Mouse (Mus musculus) heart, postnatal 36 days (tissue): ENCODE results near the gene Vav2. TPM values are rescaled to one million over a fixed set of nuclear protein-coding genes. Genes with fewer than 3 reads are reported as not detected.

ENCODE experiments used
- DNase-seq, 2 experiments: peaks; one replicate each; pipeline ENCODE4 v3.0.0; 2021 to 2022
- intact Hi-C: fragments of 180-260 bp; cut with DNase I; formaldehyde crosslinking; loops from one replicate; pipeline ENCODE4 v1.15.1; 2025
- total RNA-seq, 2 experiments: library from RNA; stranded (reverse); gene quantifications; 2 replicates each; pipeline ENCODE4 v1.2.3; 2021

Gene Vav2
- total RNA-seq, 2 experiments from 2014 or later: 14.0 to 14.4 TPM

DNA sequence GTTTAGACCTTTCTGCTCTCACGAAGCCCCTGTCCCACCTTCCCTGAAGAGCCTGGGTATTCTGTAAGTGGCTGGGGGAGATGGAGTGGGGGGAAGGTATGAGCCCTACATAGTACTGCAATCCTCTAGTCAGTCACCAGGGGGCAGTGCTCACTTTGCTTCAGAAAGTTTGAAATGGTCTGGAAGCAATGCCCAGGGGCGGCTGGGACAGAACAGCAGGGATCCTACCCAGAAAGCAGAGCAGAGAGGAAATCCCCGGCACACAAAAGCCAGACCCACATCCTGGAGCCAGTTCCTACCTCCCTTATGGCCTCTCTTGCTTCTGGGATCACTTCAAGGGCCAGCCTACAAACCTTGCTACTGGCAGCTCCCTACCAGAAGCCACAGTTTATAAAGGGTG, 137.8 kb downstream of the Vav2 start:
- intact Hi-C loops: loop anchor here (1.0 to 10.0 kb wide), 2 partner anchors 139 to 476 kb away; no protein-coding TSS in a partner anchor
- DNase-seq: peak; percentile 81 to 86

DNA sequence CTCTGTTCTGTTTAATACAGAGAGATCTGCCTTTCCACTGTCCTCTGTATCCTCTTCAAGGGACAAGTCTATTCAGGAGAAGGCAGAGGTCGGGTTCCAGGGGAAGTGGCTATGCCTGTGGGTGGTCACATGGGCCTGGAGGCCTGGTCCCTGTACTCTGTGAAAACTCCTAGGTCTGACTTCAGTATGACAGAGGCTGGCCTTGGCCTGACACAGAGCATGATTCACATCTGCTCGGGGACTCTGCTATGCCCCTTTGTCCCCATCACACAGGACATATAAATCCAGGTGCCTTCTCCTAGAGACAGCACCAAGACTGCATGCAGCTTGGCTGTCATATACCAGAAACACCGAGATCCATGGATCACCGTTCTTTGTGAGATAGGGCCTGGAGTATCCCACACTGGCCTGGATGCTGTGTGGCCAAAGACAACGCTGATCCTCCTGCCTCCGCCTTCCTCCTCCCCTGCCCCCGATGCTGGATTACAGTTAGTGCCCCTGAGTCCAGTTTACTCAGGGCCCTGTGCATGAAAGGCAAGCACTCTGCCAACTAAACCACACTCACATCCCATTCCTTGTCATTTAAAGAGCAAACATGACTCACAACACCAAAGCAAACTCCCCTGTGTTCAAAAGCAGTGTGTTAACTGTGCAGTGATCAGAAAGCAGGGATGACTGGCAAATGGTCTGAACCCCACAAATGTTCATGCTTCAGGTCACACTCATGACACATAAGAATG, 139.7 kb downstream of the Vav2 start:
- DNase-seq: no peak
- intact Hi-C loops: loop anchor here (10.0 kb wide), 1 partner anchor 478 kb away; no protein-coding TSS in a partner anchor

DNA sequence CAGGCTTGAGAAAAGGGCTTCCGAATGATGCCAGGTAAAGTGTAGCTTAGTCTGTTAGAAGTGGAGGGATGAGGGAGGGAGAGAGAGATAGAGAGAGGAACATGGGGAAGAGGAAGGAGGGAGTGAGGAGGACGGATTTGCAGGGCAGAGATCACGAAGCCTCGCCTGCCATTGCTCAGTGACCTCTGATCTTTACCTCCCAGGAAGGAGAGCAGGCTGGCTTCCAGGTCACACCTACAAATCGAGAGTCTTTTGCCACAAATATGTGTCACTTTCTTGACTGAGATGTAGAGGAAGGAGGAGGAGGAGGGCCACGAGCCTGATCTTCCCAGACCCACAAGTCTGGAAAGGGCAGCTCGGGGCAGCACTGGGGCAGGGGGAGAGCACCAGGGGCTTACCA, 142.4 kb downstream of the Vav2 start:
- intact Hi-C loops: loop anchor here (5.0 to 10.0 kb wide), 2 partner anchors 248 to 480 kb away; no protein-coding TSS in a partner anchor
- DNase-seq: no peak

DNA sequence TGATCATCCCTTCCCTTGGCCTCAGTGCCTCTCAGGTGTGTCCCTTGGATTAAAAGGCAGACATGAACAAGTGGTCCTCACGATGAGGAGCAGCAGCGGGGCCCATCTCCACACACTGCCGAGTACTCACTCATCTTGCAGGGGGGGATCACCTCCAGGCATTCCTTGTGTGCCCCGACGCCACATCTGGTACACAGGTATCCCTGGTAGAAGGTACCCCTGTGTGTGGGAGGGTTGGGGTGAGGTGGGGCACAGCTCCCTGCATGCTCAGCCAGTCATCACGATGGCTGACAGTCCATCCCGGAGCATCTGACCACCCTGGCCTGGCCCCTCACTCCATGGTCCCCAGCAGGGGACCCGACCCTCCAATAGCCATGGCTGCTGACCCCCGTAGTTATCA, 145.1 kb downstream of the Vav2 start:
- intact Hi-C loops: loop anchor here (2.0 to 10.0 kb wide), 3 partner anchors 61 to 483 kb away; no protein-coding TSS in a partner anchor
- no peak for DNase-seq

DNA sequence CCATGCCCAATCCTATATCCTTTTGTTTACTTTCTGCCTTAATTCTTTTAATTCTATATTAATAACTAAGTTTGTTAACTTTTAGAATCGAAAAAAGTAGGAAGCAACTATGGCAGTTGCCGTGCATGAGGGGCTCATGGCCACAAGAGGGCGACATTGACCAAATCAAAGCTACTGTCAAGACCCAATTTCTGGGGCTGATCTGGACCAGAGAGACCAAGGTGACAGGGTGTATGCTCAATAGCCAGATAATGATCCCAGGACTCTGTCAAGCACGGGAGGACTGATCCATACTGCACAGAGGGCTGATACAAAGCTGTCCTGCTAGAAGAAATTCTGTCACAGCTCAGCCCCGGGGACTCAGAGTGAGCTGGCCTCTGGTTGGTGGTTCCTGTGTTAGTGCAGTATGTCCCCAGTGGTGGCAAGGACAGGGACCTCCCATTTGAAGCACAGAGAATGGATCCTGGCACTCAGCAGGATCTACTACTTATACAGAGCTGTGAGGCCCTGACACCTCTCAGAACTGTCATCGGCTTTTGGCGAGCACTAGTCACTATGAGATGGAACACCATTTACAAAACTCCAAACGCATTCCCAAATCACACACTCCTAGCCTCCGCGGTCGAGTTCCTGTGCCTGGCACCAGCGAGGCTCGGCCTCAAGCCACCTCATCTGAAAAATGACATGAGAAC, 145.8 kb downstream of the Vav2 start:
- intact Hi-C loops: loop anchor here (2.0 to 10.0 kb wide), 3 partner anchors 62 to 484 kb away; no protein-coding TSS in a partner anchor
- peak; percentile 72 to 78 for DNase-seq

DNA sequence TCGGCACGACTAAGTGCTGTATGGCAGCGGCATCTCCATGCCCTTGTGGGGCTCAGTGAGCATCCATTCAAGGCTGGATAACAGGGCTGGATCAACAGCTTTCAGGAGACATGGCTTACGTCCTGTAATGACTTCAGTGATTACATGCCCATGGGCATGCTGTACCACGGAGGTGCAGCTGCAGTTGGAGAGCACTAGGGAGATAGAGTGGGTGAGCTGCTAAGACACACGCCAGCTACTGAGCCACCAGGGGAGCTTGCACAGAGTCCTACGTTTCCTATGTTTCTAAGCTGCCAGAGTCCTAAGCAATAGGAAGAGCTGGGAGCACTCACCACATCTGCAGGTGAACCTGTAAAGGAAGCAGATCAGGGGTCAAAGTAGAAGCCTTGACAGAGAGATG, 148.0 kb downstream of the Vav2 start:
- DNase-seq: no peak
- intact Hi-C loops: no loop called here

DNA sequence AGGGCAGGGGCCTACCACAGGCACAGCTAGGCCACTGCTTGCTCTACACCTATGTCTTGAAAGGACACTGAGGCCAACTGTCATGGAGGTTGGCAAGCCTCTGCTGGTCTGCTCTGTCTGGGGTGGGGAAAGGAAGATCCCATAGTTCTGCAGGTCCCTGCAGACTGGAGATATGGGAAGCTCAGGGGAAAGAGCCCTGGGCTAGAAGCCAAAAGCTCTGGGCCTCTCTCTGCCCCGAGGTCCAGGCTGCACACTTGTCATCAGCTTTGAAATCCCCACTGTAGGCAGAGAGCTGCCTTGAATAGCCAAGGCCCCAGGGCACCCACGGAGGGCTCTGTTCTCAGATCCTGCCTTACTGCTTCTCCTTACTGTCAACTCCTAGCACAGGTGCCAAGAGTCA, 158.5 kb downstream of the Vav2 start:
- no peak for DNase-seq
- intact Hi-C loops: no loop called here

DNA sequence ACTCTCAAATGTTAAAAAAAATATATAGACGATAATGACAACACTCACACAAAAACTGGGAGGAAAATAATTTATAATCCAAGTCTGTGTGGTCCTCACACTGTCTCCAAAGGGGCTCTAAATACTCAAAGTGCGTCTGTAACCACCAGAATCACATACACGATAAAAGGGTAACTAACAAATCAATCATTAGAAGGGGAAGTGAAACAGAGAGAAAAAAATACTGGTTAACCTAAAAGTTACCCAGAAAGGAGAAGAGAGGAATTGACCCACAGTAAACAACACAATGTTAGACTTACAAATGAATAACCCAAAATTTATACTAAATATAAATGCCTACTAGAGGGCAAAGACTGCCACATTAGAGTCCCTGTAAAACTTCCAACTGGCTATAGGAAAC, 161.0 kb downstream of the Vav2 start:
- intact Hi-C loops: no loop called here
- DNase-seq: no peak

DNA sequence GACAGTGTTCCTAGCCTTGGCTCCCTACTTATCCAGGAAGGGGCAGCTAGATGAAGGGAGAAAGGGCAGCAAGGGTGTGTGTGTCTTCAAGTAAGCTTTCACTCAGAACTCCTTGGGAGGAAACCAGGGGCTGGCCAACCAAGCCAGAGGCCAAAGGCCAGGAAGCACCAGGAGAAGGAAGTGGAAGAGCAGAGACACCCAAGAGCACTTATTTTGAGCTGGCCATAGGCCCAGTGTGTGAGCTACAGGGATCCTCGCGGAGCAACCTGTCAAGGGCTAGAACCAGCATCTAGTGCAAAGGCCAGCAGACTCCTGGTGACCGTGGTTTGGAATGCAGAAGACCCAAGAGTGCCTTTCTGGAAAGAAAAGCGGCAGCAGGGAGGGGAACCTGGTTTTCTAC, 163.8 kb downstream of the Vav2 start:
- DNase-seq: no peak
- intact Hi-C loops: no loop called here

DNA sequence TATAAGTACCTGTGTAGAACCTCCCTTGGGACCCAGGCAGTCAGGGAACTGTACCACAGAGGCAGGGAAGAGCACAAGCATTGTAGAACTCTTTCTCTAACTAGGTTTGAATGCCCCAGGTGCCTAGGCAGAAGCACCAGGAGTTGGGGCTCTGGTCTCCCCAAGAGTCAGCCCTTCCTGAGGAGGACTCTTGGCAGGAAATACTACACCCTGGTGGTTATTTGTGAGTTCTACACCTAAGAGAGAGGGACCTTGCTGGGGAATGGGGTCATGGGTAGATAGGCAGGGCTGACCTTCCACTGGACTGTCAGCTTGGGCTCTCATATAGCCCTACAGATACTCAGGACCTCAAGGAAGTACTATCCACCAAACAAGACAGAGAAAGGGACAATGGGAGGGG, 175.4 kb downstream of the Vav2 start:
- DNase-seq: no peak
- intact Hi-C loops: no loop called here

DNA sequence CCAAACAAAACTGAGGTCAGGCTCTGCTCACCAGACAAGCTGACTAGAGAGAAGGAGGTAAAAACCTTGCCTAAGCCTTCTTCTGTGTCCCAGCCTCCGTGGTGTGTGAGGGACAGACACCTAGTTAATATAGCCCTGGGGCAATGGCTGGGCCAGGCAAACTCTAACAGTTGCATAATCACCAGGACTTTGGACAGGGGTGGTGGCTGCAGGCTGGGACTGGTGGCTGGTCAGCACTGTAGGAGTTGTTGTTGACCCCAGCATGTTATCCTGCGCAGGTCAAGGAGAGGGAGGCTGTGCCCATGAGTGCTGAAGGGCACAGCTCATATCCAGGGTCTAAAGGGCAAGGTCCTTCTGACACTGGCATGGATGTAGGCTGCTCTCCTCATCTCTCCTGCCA, 178.6 kb downstream of the Vav2 start, which contains the start of gene Sardh:
Sardh (minus strand) TSS at position 127 of the 400 bp plus-strand sequence.
- intact Hi-C loops: no loop called here
- no peak for DNase-seq

DNA sequence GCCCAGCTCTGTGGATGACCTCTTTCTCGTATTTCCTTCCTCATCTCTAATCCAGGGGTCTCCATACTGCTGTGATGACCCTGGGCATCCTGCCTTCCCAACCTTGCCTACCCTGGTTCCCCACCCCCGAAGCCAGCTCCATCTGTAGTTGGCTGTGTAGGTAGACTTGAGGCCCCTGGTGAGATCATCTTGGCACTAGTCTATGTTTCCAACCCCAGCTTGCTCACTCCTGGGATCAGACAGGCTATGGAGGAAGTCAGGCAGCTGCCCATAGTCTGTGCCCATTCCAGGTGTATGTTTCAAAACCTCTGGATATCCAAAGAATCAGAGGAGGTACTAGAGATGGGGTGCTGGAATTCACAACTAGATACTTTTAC, 179.4 kb downstream of the Vav2 start:
- intact Hi-C loops: no loop called here
- DNase-seq: no peak

DNA sequence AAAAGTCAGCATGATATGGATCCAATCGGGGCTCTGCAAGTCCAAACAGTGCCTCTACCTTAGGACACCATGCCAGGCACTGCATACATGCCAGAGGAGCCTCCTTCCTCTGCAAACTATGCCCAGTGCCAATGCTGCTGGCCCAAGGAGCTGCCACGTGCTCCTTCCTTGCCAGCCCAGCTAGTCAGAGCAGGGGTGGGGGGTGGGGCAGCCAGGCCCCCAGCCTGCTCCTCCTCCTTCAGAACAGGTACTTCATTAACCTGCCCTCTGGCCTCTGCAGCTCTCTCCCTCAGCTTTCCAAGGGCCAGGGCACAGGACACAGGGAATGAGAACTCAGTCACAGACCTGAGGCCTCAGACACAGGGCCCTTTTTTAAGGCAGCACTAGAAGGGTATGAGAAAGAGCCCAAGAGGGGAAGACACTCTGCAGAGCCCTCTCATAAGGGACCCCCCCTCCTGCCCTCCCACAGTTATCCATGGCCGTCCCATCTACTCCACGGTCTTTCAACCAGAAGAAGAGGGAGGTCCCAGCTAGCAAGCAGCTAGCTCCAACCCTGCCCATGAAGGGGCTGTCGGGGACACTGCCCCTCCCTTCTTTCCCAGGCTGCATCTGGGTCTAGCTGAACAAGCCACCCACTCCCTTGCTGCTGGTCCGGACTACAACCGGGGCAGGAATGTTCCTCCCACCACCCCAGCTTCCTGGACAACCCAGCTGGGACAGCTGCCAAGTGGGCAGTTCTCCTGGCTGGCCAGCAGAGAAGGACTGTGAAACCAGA, 179.9 kb downstream of the Vav2 start:
- intact Hi-C loops: no loop called here
- peak; percentile 86 to 87 for DNase-seq

DNA sequence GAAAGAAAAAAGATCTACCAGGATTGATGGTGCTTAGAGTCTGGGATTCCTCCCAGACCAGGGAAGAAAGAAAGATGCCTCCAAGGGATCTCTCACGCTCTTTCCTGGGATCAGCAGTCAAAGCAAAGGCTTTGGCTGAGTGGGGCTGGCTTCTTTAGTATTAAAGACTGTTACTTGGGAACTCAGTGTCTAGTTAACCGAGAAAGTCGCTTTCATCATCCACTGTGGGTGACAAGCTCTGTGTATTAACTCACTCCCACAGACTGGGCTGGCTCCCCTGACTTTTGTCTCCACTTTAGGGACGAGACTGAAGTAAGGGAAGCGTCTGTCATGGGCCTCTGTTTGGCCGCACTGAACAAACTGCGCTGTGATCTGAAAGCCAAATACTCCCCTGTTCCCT, 180.9 kb downstream of the Vav2 start:
- DNase-seq: no peak
- intact Hi-C loops: no loop called here

DNA sequence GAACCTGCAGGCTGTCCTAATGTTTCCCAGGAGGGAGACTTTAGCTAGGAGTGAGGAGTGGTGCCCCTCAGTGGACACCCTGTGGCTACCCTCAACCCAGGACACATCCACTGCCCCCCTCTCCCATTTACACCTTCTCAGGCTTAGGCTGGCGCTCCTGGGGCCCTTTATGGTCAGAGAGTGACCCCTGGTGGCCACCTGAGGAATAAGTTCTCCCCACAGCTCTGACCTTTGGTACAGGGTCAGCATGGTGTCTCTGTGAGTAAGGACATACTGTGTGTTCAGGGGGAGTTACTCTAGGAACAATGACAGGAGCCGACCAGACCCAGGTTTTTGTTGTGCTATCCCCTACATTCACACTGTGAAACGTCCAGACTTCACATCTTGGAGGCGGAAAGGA, 189.5 kb downstream of the Vav2 start:
- intact Hi-C loops: loop anchor here (1.0 to 10.0 kb wide), 6 partner anchors 111 to 593 kb away; partner anchors contain the start of genes Stkld1 and Surf4
- DNase-seq: peak; percentile 76 to 77

DNA sequence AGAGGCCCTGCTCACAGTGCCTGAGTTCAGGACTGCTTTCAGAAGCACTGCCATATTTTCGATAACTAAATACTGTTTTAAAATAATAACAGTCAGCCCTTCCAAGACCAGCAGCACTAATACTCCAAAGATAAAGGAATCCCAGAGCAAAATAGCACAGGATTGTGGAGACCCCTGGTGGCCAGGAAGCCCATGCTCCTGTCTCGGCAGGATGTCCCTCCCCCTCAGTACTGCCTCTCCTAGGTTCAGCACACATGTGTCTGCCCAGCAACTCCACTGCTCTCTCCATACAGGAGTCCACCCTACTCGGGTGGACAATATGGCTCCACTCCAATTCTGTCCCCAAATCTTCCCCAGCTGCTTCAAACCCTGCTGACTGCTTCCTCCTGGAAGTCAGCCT, 191.1 kb downstream of the Vav2 start:
- intact Hi-C loops: loop anchor here (2.0 to 10.0 kb wide), 4 partner anchors 109 to 591 kb away; partner anchors contain the start of genes Stkld1 and Surf4
- peak; percentile 76 to 79 for DNase-seq

DNA sequence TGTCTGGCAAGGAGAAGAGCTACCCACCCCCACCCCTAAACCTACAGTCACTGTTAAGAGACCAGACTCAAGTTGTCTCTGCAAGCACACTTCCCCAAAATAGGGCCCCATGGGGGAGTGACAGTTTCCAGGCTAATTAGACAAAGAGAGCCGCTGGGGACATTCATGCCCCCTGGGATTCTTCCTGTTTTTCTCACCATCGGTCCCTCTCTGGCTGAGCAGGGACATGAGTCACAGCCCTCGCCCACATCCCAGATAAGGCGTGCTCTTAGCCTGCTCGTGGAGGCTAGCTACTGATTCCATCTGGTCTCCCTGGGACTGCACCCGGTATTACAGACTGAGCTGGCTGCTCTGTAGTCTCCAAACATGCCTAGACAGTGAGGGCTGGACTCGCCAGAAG, 194.5 kb downstream of the Vav2 start:
- intact Hi-C loops: loop anchor here (10.0 kb wide), 2 partner anchors 298 to 588 kb away; partner anchors contain the start of genes Stkld1 and Surf4
- peak in 1 of 2 experiments; percentile 58 for DNase-seq

DNA sequence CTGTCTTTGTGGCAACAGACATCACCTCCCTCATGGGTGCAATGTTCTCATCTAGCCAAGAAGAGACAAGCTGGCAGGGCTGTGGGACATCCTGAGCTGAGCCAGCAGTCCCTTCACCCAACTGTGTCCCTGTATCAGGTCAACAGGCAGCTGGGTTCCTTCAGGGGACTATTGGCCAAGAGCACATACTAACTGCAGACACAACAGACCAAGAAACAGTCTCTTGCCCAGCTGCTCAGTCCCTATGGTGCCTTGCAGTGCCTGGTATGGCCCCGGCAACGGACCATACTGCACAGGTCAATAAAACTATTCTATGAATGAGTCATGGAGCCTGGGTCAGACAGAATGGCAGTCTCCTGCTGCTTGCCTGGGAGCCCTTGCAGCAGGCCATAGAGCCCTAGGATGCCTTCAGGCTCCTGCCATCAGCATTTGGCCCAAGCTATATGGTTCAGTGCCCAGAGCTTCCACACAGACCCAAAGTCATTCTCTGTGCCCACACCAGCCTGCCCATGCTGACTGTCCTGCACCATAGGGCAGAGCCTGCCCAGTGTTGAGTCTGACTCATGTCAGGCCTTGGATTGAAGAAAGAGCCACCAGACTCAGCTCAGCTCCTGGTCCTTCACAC, 197.2 kb downstream of the Vav2 start:
- DNase-seq: no peak
- intact Hi-C loops: loop anchor here (2.0 to 10.0 kb wide), 3 partner anchors 103 to 585 kb away; partner anchors contain the start of genes Stkld1 and Surf4

DNA sequence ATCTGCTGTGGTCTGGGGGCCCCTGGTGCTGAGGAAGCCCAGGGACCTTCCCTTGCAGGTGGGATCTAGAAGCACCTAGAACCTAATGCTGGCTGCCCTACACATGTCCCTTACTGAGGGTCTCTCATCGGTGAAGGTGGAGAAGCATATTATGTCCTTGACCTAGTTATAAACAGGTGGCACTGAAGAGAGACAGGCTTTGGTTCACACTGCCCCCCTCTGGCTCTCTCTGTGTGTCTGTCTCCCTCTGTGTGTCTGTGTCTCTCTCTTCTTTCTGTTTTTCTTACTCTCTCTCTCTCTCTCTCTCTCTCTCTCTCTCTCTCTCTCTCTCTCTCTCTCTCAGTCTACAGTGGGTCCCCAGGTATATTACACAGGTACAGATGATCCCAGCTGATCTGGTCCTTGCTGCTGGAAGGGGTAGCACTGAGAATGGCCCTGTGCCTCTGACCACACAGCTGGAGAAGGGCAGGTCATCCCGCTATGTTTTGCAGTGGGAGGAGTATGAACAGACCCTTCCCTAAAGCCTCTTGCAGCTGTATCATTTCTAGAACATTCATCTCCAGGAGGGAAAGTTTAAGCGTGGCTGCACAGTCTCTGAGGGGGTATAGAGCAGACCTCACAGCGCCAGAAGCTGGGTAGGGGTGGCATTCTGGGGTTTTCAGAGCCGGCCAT, 197.9 kb downstream of the Vav2 start:
- intact Hi-C loops: loop anchor here (2.0 kb wide), 1 partner anchor 102 kb away; no protein-coding TSS in a partner anchor

DNA sequence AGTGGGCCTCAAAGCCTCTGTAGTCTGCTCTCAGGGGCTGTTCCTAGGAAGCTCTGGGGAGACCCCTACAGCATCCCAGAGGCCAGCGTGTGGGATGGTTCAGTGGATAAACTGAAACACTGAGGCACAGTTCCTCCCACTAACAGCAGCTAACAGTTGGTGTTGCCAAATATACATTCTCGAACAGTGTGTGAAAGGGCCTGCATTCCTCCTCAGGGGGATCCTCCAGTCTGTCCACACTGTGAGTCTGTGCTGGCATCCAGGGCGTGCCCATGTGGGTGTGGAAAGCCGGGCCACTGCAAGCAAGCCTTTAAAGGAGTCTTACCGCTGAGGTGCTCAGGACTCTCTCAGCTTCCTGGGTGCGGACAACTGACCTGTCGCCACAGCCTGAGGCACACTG, 200.3 kb downstream of the Vav2 start:
- DNase-seq: no peak
- intact Hi-C loops: no loop called here

More for the DNA sequence above, 197.9 kb downstream of the Vav2 start:
- no peak for DNase-seq
